Mouse (Mus musculus): ENCODE results near the gene Insl3.

DNA sequence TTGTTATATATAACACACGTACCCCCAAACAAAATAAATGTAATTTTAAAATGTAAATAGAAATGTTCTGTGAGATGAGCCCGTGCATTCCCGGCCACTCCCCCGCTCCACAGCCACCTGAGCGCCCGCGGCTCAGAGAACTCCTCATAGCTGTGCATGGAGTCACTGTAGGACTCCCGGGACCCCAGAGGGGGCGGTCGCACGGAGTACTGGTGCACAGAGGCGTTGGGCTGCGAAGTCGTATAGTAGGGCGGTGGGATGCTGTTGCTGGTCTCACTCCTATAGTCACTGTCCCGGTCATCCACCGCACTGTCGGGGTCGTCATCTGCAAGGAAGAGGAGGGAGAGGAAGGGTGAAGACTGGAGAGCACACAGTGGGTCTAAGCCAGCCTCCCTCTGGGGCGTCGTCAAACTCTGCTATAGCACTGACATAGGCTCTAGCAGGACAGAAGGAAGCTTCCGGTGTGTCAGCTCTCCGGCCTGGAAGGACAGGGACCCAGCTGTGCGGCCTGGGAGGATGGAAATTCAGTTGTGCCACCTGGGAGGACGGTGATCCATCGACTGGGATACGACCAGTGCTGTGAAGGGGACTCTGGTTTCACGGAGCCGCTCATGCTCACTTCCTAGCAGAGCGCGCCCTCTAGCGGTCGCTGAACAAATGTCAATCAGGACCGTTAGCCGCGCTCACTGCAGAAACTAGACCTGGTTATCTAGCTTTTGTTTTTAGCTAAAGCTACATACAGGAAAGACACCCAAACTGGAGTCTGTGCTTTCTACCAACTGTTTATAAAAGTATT is 28.5 kb upstream of the Insl3 start:
- TF ChIP-seq CTCF (IDR thresholded peaks at IDR 0.05; ENCODE audit: low read depth) = peak; percentile 97
- TF ChIP-seq EP300 (IDR thresholded peaks at IDR 0.05; ENCODE audit: low read depth) = no peak
